Mouse (Mus musculus): Measurements from ENCODE around the gene Gm5617.
A peak's percentile ranks its signal among the peaks of the same experiment; 100 is the strongest.
"Not testable (repeated sequence)": the region's sequence is repeated elsewhere in the genome, so short reads cannot be mapped to it uniquely, and the experiment has no call there.

Gm5617 gene

DNA sequence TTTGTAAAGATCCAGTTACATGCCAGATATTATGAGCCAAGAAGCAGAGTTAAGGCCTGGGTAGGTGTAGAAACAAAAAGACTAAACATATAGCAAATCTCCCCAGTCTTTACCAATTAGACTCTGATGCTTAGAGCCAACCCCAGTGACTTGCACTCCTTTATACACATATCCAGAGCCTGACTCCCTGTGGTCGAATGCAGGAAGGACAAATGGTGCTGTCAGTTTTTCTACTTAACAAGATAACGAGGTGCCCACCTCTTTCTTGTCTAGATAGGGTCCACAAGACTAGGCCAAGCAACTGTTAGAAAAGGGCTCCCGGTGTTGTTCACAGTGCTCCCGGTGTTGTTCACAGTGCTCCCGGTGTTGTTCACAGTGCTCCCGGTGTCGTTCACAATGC, 6.0 kb downstream of the Gm5617 start:
- no peak for DNase-seq (ENCODE audit: low read depth)

DNA sequence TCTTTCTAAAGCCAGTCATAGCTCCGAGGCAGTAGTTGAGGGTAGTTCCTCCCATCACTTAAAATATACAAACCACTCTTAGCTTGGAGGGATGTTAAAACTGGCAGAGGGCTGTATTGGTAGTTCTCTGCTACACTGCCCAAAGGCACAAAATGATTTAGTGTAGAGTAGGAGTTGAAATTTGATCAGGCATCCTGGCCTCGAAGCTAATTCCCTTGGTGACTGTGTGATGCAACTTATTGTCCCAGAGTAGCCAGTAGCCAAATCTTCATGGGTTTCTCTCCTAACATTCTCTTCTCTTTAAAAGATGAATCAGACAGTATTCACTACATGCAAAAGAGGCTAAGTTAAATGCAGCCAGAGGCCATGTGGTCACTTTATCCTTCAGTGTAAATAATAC, 7.8 kb downstream of the Gm5617 start:
- DNase-seq (ENCODE audit: low read depth), result no peak

DNA sequence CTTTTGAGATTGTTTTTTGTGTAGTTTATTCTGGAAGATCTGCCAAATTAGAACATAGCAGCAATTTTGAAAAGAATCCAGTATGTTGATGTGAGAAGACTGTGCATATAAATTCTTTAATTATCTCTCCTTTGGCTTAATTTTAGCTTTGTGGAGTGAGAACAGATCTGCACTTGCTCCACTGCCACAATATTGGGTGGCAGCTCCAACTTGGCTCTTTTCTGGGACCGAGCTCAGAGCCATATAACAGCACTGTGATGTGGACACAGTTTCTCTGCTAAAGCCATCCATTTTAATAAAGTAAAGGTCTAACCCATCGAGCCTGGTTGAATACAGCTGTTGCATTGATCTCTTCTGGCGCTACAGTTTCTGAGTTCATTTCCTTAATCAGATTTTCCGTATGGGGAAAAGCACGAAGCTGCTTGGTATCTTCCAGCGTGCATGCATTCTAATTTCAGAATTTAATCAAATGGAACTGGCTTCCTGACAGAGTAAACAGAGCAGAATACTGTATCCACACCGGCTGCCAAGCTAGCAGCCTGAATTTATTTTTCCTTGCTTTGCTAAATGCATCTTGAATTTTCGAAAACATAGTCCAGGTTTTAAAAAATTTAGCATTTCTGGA, 9.6 kb downstream of the Gm5617 start:
- DNase-seq (ENCODE audit: low read depth), result no peak

DNA sequence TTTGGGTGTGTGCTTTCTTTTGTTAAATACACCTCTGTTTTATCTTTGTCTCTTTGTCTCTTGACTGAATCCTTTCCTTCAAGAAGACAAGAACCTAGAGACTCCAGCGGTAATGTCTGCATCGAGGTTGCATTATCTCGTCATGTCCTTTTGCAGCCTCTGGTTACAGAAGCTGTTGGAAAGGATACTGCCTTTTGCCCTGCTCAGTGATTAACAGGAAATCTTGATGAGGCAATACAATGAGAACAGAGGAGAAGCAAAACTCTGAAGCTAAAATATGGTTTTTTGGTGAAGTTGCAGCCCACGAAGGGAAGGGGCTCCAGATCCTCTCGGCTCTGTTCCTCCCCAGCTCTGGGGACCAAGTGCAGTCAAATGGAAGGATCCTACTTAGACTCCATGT, 14.9 kb downstream of the Gm5617 start:
- no peak for DNase-seq (ENCODE audit: low read depth)

DNA sequence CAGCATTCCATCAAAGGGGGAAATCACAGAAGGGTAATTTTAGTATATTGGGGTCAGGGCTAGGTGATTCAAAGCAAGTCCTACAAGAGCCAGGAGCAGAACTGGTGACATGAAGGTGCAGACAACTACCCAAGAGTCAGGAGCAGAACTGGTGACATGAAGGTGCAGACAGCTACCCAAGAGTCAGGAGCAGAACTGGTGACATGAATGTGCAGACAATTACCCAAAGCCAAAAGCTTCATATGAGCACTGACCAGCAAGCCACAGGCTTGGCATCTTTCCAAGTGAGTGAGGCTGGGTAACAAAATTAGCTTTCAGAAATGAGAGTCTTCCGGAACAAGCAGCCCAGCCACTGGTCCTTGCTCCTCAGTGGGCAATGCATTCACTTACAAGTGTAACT, 20.1 kb downstream of the Gm5617 start:
- DNase-seq (ENCODE audit: low read depth), result no peak

DNA sequence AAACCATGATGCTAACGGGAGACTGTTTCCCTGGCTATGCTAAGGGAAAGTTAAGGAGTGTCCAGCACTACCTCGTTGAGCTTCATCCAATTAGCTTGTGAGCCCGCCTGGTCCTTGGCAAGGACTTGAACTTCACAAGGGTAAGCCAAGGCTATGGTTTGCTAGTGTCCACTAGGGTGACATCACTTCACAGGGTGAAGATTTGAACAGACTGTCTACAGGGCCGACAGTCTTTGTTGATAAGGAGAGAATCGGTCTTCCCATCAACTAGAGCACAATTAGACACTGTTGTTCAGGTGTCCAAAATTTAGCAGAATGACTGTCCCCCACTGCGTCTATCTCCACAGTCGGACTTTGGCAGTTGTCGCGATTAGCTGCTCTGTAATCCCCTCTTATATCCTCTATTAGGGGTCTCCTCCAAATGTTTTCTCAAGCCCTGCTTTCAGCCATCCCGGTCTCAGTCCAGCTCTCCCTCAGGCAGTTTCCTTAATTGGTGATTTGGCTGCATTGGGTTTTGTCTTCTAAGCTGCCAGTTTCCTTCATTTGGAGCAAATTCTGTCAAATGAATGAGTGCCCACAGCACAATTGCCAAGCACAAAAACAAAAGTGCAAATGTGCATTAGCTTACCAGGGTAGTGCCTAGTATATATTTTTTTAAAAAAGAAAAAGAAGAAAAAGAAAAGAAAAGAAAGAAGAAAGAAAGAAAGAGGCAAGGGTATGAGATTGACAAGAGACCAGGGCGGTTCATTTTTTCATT, 21.6 kb downstream of the Gm5617 start:
- DNase-seq (ENCODE audit: low read depth), result no peak

DNA sequence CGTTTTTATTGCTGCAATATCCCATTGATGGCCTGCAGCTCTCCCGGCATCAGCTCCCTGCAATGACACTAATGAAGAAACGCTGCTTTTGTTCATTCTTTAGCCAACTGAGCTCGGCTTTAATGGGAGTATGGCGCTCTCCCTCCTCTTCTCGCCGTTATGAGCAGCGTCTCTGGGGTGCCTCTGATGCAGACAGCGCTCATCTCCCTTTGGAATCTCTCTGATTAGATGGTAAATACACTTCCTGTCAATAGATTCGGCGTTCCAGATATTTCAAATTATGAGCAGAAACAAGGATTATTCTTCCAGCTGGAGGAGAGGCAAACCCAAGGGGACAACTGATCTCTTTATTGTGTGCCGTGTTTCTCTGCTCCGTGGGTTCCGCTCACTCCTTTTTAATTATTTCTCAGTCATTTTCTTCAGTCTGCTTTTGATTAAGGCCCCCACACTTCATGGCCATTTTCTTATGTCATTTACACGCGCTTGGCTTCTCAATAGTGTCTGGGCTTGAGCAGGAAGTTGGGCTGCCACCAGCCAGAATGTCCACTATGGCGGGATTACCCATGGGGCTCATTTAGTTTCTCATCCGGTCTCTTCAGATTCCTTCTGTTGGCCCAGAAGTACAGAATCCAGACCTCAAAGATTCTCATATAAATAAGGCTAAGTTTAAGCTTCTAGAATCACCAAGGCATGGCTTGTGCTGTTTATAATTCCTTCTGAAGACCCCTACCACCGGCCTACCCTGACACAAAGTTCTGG, 22.3 kb downstream of the Gm5617 start:
- DNase-seq (ENCODE audit: low read depth), result no peak

DNA sequence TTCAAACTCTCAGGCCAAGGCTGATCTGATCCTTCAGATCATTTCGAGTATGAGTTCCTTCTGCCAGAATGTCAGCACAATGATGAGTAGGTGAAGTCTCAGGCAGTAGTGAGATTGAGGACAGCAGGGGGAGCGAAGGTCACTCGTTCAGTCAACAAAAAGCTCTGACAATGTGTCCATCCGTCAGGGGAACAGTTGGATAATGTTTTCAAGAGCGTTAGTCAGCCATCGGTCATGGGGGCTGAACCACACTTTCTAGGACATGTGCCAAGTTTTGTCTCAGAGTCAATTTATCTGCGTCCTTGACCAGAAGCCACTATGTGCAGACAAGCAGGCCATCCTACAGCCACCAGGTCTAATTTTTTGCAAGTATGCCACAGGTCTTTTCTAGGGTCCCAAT, 25.2 kb downstream of the Gm5617 start:
- DNase-seq (ENCODE audit: low read depth), result not testable (repeated sequence)

DNA sequence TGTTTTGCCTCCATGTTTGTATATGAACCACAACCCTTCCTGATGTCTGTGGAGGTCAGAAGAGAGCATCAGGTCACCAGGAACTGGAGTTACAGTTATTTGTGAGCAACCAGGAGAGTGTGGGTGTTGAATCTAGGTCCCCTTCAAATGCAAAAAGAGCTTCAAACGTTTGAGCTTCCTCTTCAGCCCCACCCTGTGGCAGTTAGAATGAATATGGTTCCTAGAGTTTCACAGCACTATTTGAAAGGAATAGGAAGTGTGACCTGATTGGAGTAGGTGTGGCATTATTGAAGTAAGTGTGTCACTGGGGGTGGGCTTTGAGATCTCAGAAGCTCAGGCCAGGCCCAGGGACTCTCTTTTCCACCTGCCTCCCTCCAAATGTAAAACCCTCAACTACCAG, 30.3 kb downstream of the Gm5617 start:
- DNase-seq (ENCODE audit: low read depth), result peak; percentile 46

DNA sequence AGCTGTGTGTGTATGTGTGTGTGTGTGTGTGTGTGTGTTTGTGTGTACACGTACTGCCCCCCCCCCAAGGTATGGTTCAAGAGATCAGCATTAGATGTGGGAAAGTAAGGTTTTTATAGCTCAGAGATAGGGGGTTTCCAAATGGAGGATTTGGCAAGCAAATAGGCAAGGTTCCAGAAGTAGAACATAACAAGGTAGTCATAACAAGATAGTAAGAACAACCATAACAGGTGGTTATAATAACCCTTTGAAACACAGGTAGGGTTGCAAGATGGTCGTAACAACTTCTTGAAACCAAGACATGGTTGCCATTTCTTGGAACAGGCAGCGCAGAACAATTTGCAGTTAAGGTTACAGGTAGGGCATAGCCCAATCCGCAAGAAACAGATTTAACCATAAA, 31.3 kb downstream of the Gm5617 start:
- DNase-seq (ENCODE audit: low read depth), result peak; percentile 54

DNA sequence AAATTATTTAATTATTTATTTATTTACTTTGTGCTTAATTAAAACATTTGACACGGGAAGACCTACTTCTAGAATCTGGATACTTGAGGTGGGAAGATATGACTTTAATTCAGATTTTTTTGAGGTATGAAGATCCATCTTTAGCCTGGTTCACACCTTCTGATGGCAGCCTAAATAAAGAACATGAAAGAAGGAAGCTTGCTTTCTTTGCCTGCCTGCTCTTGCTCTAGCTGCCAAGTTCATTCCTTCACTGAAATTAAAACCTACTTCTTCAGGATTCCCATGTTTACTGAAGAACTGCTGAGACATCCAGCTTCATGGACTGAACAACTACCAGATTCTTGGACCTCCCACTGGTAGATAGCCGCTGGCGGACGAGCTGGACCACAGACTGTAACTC, 36.1 kb downstream of the Gm5617 start:
- DNase-seq (ENCODE audit: low read depth), result no peak

DNA sequence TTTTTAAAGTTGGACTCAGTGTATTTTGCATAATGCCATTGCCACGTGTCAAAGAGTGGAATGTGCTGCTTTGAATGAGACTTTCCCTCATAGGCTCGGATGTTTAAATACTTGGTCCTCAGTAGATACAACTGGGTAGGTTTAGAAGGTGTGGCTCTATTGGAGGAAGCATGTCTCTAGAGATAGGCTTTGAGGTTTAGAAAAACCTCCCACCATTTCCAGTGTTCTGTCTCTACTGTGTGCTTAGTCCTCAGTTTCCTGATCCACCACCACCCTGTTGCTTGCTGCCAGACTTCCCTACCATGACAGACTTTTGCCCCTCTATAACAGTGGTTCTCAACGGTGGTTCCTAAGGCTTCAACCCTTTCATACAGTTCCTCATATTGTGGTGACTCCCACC, 37.0 kb downstream of the Gm5617 start:
- peak; percentile 31 for DNase-seq (ENCODE audit: low read depth)

DNA sequence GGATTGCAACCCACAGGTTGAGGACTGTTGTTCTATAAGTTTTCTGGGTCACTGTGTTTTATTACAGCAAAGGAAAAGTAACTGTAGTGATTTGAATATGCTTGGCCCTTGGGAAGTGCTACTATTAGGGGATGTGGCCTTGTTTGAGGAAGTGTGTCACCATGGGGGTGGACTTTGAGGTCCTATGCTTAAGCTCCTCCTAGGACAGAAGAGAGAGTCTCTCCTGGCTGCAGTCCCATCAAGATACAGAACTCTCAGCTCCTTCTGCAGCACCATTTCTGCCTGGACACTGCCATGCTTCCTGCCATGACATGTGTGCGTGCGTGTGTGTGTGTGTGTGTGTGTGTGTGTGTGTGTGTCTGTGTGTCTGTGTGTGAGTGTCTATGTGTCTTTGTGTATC, 37.5 kb downstream of the Gm5617 start:
- DNase-seq (ENCODE audit: low read depth), result no peak

DNA sequence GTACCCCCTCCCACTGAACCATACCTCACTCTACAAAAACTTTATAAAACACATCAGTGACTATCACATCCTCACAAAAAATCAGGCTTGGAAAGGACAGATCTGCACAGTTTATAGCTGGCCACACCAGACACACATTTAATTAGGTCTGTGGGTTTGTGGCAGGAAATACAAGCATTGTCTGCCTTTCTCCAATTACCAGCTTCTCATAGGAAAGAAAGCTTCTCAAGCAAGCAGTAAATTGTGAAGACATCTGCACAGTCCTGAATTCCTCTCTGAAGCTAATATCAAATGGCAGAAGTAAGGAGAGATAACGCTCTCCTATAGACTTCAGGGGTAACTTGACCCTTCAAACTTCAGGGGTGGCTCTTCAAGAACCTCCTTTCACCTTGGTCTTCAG, 41.2 kb downstream of the Gm5617 start:
- peak; percentile 33 for DNase-seq (ENCODE audit: low read depth)

DNA sequence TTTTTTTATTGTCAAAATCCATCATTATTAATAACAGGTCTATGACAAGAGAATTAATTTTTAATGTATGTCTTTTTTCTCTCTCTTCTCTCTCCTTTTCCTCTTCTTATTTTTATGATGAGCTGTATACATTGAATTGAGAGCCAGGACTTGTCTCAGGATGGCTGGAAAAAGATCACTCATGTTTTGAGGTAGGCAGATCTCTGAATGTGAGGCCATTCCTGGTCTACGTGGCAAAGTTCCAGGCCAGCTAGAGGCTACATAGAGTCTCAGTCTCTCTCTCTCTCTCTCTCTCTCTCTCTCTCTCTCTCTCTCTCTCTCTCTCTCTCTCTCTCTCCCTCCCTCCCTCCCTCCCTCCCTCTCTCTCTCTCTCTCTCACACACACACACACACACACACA, 42.4 kb downstream of the Gm5617 start:
- DNase-seq (ENCODE audit: low read depth), result peak; percentile 17

DNA sequence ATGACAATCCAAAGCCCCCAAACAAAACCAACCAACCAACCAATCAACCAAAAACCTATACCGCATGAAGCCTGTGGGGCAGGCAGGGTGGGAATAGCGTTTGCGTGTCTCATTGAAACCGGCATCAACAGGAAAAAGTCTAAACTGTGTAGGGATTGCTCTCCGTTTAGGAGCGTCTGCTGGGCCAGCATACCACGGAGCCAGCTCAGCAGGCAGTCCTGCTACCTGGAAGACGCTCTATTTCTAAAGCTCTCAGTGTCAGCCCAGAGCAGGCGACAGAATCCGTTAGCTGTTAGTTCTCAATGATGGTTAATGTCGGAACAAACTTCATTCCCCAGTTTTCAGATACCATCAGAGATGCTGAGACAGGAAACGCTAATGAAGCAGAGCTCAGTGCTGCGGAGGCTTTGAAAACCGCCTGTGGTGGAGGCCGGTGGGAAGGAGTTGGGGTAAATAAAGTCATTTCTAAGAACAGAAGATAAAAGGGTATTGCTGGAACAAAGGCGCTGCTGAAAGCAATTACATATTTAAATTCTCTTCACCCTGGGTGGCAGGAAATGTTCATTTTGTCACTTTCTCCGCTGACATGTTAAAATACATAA, 42.9 kb downstream of the Gm5617 start:
- peak; percentile 77 for DNase-seq (ENCODE audit: low read depth)

DNA sequence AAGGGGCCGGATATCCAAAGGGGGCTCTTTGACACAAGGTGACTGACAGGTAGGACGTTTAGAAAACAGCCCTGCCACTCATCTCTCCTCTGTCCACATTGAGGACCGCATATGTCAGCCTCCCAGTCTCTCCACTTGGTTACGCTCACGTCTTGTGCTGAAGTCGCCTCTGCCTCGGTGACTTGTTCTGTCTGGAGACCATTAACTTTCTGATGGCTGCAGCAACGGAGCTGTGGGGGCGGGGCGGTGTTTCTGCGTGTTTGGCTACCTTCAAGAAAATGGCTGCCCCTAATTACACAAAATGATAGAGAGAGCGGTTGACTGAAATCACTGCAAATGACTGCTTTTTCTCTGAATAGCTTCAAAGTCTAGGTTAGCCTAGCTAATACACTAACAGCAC, 43.4 kb downstream of the Gm5617 start:
- DNase-seq (ENCODE audit: low read depth), result peak; percentile 61

All from induced T-regulatory cell, adult 2 months (primary cell).